Mouse (Mus musculus): ENCODE measurements around the gene Col4a3bp. TPM values are rescaled to one million over a fixed set of nuclear protein-coding genes. Genes with fewer than 3 reads are reported as not detected.
A peak's percentile ranks its signal among the peaks of the same experiment; 100 is the strongest.

The Col4a3bp gene
- polyA plus RNA-seq, 1 experiment = 13.9 TPM

DNA sequence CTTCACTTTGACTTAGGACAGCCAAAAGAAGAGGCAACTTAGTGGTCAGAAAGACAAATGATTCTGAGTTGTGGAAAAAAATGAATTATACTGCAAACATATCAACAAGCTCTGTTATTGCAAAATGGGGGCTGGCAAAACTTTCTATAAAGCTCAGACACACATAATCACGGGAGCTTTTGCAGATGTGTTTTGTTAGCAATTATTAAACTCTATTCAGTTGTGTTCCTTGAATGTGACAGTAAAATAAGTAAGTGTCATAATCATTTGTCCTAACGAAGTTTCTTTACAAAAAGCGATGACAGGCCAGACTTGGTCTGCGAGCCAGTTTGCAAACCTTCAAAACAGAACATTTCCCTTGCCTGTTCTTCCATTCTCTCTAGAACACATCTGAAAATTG, 34.9 kb upstream of the Col4a3bp start:
- peaks cover 25% of the 10 kb centered on the region for H3K36me3 ChIP-seq (ENCODE audit: control insufficient read depth, insufficient read depth)
- H3K4me3 ChIP-seq (ENCODE audit: insufficient read depth, poor library complexity, severe bottlenecking) = no peak overlapping the region
- H3K79me2 ChIP-seq (ENCODE audit: control insufficient read depth, insufficient read depth) = peaks cover 20% of the 10 kb centered on the region
- no peak for TF ChIP-seq FOSL1 (IDR thresholded peaks at IDR 0.05; ENCODE audit: insufficient read depth, low read length, poor library complexity, severe bottlenecking)
- no peak for TF ChIP-seq MYOD1 (IDR thresholded peaks at IDR 0.05; ENCODE audit: control insufficient read depth, insufficient read length, low read depth)
- no peak for TF ChIP-seq MAX (IDR thresholded peaks at IDR 0.05)
- no peak for TF ChIP-seq CTCF (IDR thresholded peaks at IDR 0.05; ENCODE audit: control insufficient read depth, insufficient read depth, insufficient read length)
- TF ChIP-seq USF1 (IDR thresholded peaks at IDR 0.05; ENCODE audit: low read depth) = no peak
- no peak for TF ChIP-seq CEBPB (IDR thresholded peaks at IDR 0.05; ENCODE audit: low read depth)
- TF ChIP-seq MYOG (IDR thresholded peaks at IDR 0.05; ENCODE audit: control insufficient read depth, extremely low read depth, insufficient read length) = no peak
- no peaks in the 10 kb centered on the region for H3K27me3 ChIP-seq (ENCODE audit: control insufficient read depth, insufficient read depth, insufficient read length)
- H3ac ChIP-seq (ENCODE audit: control insufficient read depth, insufficient read length, low read depth) = no peak overlapping the region
- peaks cover 7% of the 10 kb centered on the region for H3K79me3 ChIP-seq (ENCODE audit: low read depth)

DNA sequence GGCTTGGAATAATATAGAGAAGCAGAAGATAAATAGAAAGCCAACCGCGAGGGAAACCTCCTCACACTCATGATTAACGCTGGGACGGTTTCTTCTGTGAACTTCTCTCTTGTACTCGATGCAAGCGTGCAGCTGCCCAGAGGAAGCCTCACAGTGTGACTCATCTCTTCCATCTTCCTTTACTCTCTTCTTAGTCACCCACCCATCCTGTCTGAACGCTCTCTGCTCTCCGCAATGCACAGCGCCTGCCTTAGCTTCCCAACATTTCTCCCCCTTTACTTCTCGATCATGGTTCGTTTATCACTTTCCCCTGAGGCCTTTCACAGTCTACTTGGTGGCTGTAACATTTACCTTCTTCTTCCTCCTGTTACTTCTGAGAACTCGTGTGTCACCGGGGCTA, 31.8 kb upstream of the Col4a3bp start:
- TF ChIP-seq USF1 (IDR thresholded peaks at IDR 0.05; ENCODE audit: low read depth) (no peak), FOSL1 (IDR thresholded peaks at IDR 0.05; ENCODE audit: insufficient read depth, low read length, poor library complexity, severe bottlenecking) (peak; percentile 81), MYOD1 (IDR thresholded peaks at IDR 0.05; ENCODE audit: control insufficient read depth, insufficient read length, low read depth) (peak; percentile 86), MAX (IDR thresholded peaks at IDR 0.05) (peak; percentile 79)
- Histone ChIP-seq H3ac (ENCODE audit: control insufficient read depth, insufficient read length, low read depth) (peak overlapping the region; percentile 12), H3K36me3 (ENCODE audit: control insufficient read depth, insufficient read depth) (peaks cover 29% of the 10 kb centered on the region), H3K4me3 (ENCODE audit: insufficient read depth, poor library complexity, severe bottlenecking) (no peak overlapping the region), H3K79me2 (ENCODE audit: control insufficient read depth, insufficient read depth) (peaks cover 25% of the 10 kb centered on the region), H3K79me3 (ENCODE audit: low read depth) (peaks cover 9% of the 10 kb centered on the region), H3K27me3 (ENCODE audit: control insufficient read depth, insufficient read depth, insufficient read length) (no peaks in the 10 kb centered on the region)

DNA sequence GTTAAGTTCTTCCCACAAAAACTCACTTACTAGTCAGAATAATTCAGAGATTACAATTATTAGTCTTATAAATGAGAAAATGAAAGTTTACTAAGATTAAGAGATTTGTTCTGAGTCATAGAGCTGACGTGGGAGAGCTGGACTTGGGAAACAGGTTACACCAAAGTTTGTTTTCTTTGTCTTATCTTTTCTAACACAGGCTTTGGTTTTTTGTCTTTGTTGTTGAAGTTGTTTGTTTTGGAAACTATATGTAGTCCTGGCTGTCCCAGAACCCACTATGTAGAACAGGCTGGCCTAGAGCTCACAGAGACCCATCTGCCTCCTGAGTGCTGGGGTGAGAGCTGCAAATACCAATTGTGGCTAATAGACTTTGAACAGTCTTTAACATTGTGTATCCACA, 31.2 kb upstream of the Col4a3bp start:
- no peak overlapping the region for H3ac ChIP-seq (ENCODE audit: control insufficient read depth, insufficient read length, low read depth)
- H3K36me3 ChIP-seq (ENCODE audit: control insufficient read depth, insufficient read depth) = peaks cover 33% of the 10 kb centered on the region
- no peak for TF ChIP-seq FOSL1 (IDR thresholded peaks at IDR 0.05; ENCODE audit: insufficient read depth, low read length, poor library complexity, severe bottlenecking)
- no peak for TF ChIP-seq CTCF (IDR thresholded peaks at IDR 0.05; ENCODE audit: control insufficient read depth, insufficient read depth, insufficient read length)
- no peak for TF ChIP-seq CEBPB (IDR thresholded peaks at IDR 0.05; ENCODE audit: low read depth)
- no peak for TF ChIP-seq MYOD1 (IDR thresholded peaks at IDR 0.05; ENCODE audit: control insufficient read depth, insufficient read length, low read depth)
- TF ChIP-seq MAX (IDR thresholded peaks at IDR 0.05) = no peak
- no peak for TF ChIP-seq USF1 (IDR thresholded peaks at IDR 0.05; ENCODE audit: low read depth)
- H3K79me2 ChIP-seq (ENCODE audit: control insufficient read depth, insufficient read depth) = peaks cover 25% of the 10 kb centered on the region
- peaks cover 9% of the 10 kb centered on the region for H3K79me3 ChIP-seq (ENCODE audit: low read depth)
- H3K27me3 ChIP-seq (ENCODE audit: control insufficient read depth, insufficient read depth, insufficient read length) = no peaks in the 10 kb centered on the region
- H3K4me3 ChIP-seq (ENCODE audit: insufficient read depth, poor library complexity, severe bottlenecking) = no peak overlapping the region

DNA sequence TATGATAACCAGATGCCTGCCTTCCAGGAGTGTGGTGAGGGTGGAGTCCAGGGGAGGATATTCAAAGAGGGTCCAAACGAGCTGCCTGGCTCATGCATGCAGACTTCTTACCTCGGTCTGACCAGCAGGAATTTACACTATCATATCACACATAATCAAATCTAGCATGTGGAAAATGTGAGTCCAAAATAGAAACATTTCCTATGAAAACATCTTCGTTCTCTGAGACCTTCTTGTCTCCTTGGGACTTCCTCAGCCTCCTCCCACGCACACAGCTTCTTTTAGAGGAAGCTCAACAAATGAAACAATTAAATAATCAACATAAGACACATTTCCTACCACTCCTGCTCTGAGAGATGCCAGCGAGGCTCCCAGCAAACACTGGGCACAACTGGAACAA, 30.5 kb upstream of the Col4a3bp start:
- H3ac ChIP-seq (ENCODE audit: control insufficient read depth, insufficient read length, low read depth) = no peak overlapping the region
- peaks cover 35% of the 10 kb centered on the region for H3K36me3 ChIP-seq (ENCODE audit: control insufficient read depth, insufficient read depth)
- no peak overlapping the region for H3K4me3 ChIP-seq (ENCODE audit: insufficient read depth, poor library complexity, severe bottlenecking)
- no peak for TF ChIP-seq CTCF (IDR thresholded peaks at IDR 0.05; ENCODE audit: control insufficient read depth, insufficient read depth, insufficient read length)
- no peak for TF ChIP-seq MYOD1 (IDR thresholded peaks at IDR 0.05; ENCODE audit: control insufficient read depth, insufficient read length, low read depth)
- no peak for TF ChIP-seq FOSL1 (IDR thresholded peaks at IDR 0.05; ENCODE audit: insufficient read depth, low read length, poor library complexity, severe bottlenecking)
- no peak for TF ChIP-seq MAX (IDR thresholded peaks at IDR 0.05)
- TF ChIP-seq MYOG (IDR thresholded peaks at IDR 0.05; ENCODE audit: control insufficient read depth, extremely low read depth, insufficient read length) = no peak
- TF ChIP-seq USF1 (IDR thresholded peaks at IDR 0.05; ENCODE audit: low read depth) = no peak
- no peak for TF ChIP-seq CEBPB (IDR thresholded peaks at IDR 0.05; ENCODE audit: low read depth)
- H3K27me3 ChIP-seq (ENCODE audit: control insufficient read depth, insufficient read depth, insufficient read length) = no peaks in the 10 kb centered on the region
- H3K79me2 ChIP-seq (ENCODE audit: control insufficient read depth, insufficient read depth) = peaks cover 29% of the 10 kb centered on the region
- peaks cover 9% of the 10 kb centered on the region for H3K79me3 ChIP-seq (ENCODE audit: low read depth)

DNA sequence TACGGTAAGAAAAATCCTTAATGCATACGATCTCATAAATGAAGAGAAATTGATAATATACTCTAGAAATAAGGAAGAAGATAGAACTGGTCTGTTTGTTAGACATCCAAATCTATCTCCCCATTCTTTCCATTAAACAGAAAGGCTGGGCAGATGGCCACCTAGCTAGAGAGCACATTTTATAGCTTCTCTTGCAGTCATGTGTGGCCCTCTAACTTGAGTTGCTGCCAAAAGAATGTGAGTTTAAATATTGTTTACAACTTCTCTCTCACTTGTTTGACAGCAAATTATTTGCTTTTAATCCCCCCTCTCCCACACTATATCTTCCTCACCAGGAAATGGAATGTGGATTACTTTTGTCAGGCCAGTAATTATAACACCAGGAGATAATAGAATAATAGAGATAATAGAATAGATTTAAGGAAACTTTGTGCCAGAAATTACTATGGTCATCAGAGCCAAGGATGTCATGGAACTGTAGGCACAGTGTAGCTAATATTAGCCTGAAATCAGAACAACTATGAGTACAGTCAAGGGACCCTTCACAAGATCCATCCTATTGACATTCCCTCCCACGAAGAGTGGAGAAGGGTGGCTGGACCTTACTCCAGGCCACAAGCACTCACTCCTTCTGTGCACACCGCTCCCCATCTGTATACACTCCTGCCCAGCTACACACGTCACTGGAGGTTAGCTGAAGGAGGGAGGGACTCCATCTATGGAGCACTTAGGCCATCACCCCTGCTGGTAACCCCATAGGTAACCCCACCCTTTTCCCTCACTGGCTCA, 28.1 kb upstream of the Col4a3bp start:
- Histone ChIP-seq H3K79me2 (ENCODE audit: control insufficient read depth, insufficient read depth) (peaks cover 22% of the 10 kb centered on the region), H3K79me3 (ENCODE audit: low read depth) (peaks cover 8% of the 10 kb centered on the region), H3K27me3 (ENCODE audit: control insufficient read depth, insufficient read depth, insufficient read length) (no peaks in the 10 kb centered on the region), H3K4me3 (ENCODE audit: insufficient read depth, poor library complexity, severe bottlenecking) (no peak overlapping the region), H3K36me3 (ENCODE audit: control insufficient read depth, insufficient read depth) (peaks cover 28% of the 10 kb centered on the region), H3ac (ENCODE audit: control insufficient read depth, insufficient read length, low read depth) (no peak overlapping the region)
- TF ChIP-seq MAX (IDR thresholded peaks at IDR 0.05) (no peak), CTCF (IDR thresholded peaks at IDR 0.05; ENCODE audit: control insufficient read depth, insufficient read depth, insufficient read length) (no peak), USF1 (IDR thresholded peaks at IDR 0.05; ENCODE audit: low read depth) (no peak), FOSL1 (IDR thresholded peaks at IDR 0.05; ENCODE audit: insufficient read depth, low read length, poor library complexity, severe bottlenecking) (no peak), MYOG (IDR thresholded peaks at IDR 0.05; ENCODE audit: control insufficient read depth, extremely low read depth, insufficient read length) (no peak), CEBPB (IDR thresholded peaks at IDR 0.05; ENCODE audit: low read depth) (no peak), MYOD1 (IDR thresholded peaks at IDR 0.05; ENCODE audit: control insufficient read depth, insufficient read length, low read depth) (no peak)
